Mouse (Mus musculus) liver, adult 2 months (tissue): ENCODE measurements around the gene Pawr.

Experiments
- CTCF ChIP-seq: fragments of 200-500 bp; IDR thresholded peaks from 2 replicates; pipeline ENCODE4 v1.5.1; 2011; ENCODE audit warnings: low read depth, low read length, control low read depth
- POLR2A ChIP-seq: fragments of 200-500 bp; IDR thresholded peaks from 2 replicates; pipeline ENCODE4 v1.6.1; 2011; ENCODE audit warnings: low read length, control low read depth; ENCODE audit not compliant: insufficient read depth; ENCODE audit errors: extremely low read depth

- no peak for TF ChIP-seq CTCF
- TF ChIP-seq POLR2A: no peak
Observed at GRCm38 (mm10) chr10:108315236-108315635, 16.7 kb upstream of the Pawr start.
